Mouse (Mus musculus): Measurements from ENCODE around the gene Foxo3.

DNA sequence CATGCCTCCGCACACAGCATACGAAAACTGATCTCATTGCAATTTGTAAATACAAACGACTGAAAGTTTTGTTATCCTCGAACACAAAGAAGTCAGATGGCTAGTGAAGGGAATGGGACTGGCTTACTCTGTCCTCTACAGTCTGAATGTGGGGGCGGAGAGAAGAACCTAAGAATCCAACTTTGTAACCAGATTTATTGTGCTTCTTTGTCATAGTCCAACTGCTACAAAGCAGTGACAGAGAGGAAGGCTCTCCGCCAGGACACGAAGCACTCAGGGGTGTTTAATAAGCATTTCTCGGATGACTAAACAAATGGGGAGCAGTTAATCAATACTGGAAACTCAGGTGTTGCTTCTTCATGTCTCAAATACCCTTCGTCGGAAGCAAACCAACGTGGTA is 43.6 kb downstream of the Foxo3 start:
- no peak for TF ChIP-seq CTCF (IDR thresholded peaks at IDR 0.05)
- no peak for TF ChIP-seq EP300 (IDR thresholded peaks at IDR 0.05)

Measured in lung, postnatal 0 days (tissue).